Comparison of ENCODE assay signal across 8 mouse cellular contexts in the genomic region with DNA sequence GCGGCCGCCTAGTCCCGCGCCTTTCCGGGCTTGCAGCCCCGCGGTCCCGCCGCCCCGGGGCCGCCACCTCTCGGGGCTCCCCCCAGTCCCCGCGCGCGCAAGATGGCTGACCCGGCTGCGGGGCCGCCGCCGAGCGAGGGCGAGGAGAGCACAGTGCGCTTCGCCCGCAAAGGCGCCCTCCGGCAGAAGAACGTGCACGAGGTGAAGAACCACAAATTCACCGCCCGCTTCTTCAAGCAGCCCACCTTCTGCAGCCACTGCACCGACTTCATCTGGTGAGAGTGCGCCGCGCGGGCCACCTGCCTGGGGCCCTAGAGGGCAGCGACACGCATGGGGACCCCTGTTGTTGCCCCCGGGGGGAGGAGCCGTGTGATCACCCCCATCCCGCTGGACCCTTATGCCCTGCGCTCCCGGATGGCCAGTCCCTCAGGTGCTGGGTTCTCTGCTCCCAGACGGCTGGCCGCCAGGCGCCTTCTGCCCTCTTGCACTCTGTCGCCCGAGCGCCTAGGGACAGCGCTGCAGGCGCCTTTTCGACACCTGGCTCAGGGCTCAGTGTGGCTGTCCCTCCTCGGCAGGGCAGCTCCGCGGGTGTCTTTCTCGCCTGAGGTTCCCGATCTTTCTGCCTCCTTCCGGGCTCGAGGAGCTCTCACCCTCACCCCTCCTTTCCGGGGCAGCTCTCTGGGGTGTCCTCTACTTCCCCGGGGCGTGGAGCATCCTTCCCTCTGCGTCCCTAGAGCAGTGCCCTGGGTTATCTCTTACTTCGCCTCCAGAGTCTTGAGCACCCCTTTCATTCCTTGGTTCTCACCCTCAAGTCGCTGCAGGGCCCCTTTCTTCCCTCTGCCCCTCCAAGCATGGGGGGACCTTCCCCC. TPM values are rescaled to one million over a fixed set of nuclear protein-coding genes. Genes with fewer than 3 reads are reported as not detected.
DNase-seq lines count a peak whose midpoint lies in the region; ATAC-seq and TF ChIP-seq lines count a peak whose summit lies in the region.

No protein-coding gene starts in this region.

- H3K27ac ChIP-seq in embryonic facial prominence, embryonic 15.5 days (replicated peaks), result no peak overlapping the region
- no peak overlapping the region for H3K27ac ChIP-seq in hindbrain, embryonic 12.5 days
- peak overlapping the region; percentile 30; the same call in 1 of the 2 replicates for H3K27ac ChIP-seq in liver, postnatal 0 days (ENCODE audit: low read depth)
- 0 out of 2 replicates have a peak overlapping the region, but pooled peaks have one; percentile 36 for H3K27ac ChIP-seq in neural tube, embryonic 14.5 days (ENCODE audit: low read depth, low read length)

- peak overlapping the region; percentile 98 for H3K4me2 ChIP-seq in embryonic facial prominence, embryonic 15.5 days (replicated peaks)
- H3K4me2 ChIP-seq in hindbrain, embryonic 12.5 days (replicated peaks), result peak overlapping the region; percentile 94
- H3K4me2 ChIP-seq in liver, postnatal 0 days (ENCODE audit: low read depth, low read length), result peak overlapping the region; percentile 74
- peak overlapping the region; percentile 55 for H3K4me2 ChIP-seq in neural tube, embryonic 14.5 days (ENCODE audit: low read depth, low read length)

- ATAC-seq in embryonic facial prominence, embryonic 15.5 days (ENCODE audit: insufficient number of reproducible peaks, low FRiP score, low TSS enrichment, low read depth), result 0 out of 2 replicates have a peak, but pooled peaks have one; percentile 41
- ATAC-seq in hindbrain, embryonic 12.5 days (ENCODE audit: low FRiP score), result peak; percentile 57
- ATAC-seq in liver, postnatal 0 days, result peak; percentile 50
- peak; percentile 68 for ATAC-seq in neural tube, embryonic 14.5 days (ENCODE audit: low read depth)

- H3K27me3 ChIP-seq in embryonic facial prominence, embryonic 15.5 days, result peaks cover 53% of the 10 kb centered on the region
- H3K27me3 ChIP-seq in hindbrain, embryonic 12.5 days, result peaks cover 38% of the 10 kb centered on the region
- peaks cover 31% of the 10 kb centered on the region for H3K27me3 ChIP-seq in liver, postnatal 0 days (ENCODE audit: insufficient read depth, low read length)
- H3K27me3 ChIP-seq in neural tube, embryonic 14.5 days (ENCODE audit: control insufficient read depth, insufficient read depth, low read length), result no peaks in the 10 kb centered on the region

- H3K36me3 ChIP-seq in embryonic facial prominence, embryonic 15.5 days, result no peaks in the 10 kb centered on the region
- H3K36me3 ChIP-seq in hindbrain, embryonic 12.5 days, result no peaks in the 10 kb centered on the region
- H3K36me3 ChIP-seq in liver, postnatal 0 days (replicated peaks; ENCODE audit: insufficient read depth, low read length), result no peaks in the 10 kb centered on the region
- H3K36me3 ChIP-seq in neural tube, embryonic 14.5 days (ENCODE audit: control insufficient read depth, insufficient read depth, low read length), result no peaks in the 10 kb centered on the region

- TF ChIP-seq EP300 in liver, postnatal 0 days (IDR thresholded peaks at IDR 0.05; ENCODE audit: low read depth), result no peak

- H3K9me3 ChIP-seq in embryonic facial prominence, embryonic 15.5 days (replicated peaks), result no peaks in the 10 kb centered on the region
- no peaks in the 10 kb centered on the region for H3K9me3 ChIP-seq in hindbrain, embryonic 12.5 days (replicated peaks)
- no peaks in the 10 kb centered on the region for H3K9me3 ChIP-seq in liver, postnatal 0 days (ENCODE audit: low read length)
- no peaks in the 10 kb centered on the region for H3K9me3 ChIP-seq in neural tube, embryonic 14.5 days (ENCODE audit: control insufficient read depth, low read length)

- H3K4me1 ChIP-seq in embryonic facial prominence, embryonic 15.5 days, result peaks cover 16% of the 10 kb centered on the region
- peaks cover 18% of the 10 kb centered on the region for H3K4me1 ChIP-seq in hindbrain, embryonic 12.5 days
- peaks cover 8% of the 10 kb centered on the region; the same call in 1 of the 2 replicates for H3K4me1 ChIP-seq in liver, postnatal 0 days (ENCODE audit: insufficient read depth)
- peaks cover 8% of the 10 kb centered on the region for H3K4me1 ChIP-seq in neural tube, embryonic 14.5 days (ENCODE audit: control insufficient read depth, insufficient read depth, low read length)

- no peak for TF ChIP-seq CTCF in liver, postnatal 0 days (IDR thresholded peaks at IDR 0.05; ENCODE audit: low read depth)

- under 1% methylated on average over 66 of the region's 66 CpGs for WGBS in embryonic facial prominence, embryonic 15.5 days
- WGBS in hindbrain, embryonic 12.5 days, result under 1% methylated on average over 59 of the region's 66 CpGs
- 1% methylated on average over 56 of the region's 66 CpGs for WGBS in liver, postnatal 0 days (ENCODE audit: insufficient replicate concordance)
- WGBS in neural tube, embryonic 14.5 days, result 0% methylated on average over 63 of the region's 66 CpGs

- H3K4me3 ChIP-seq in embryonic facial prominence, embryonic 15.5 days (replicated peaks), result peak overlapping the region; percentile 57
- peak overlapping the region; percentile 68 for H3K4me3 ChIP-seq in hindbrain, embryonic 12.5 days
- peak overlapping the region; percentile 60 for H3K4me3 ChIP-seq in liver, postnatal 0 days (ENCODE audit: low read depth, low read length)
- peak overlapping the region; percentile 64 for H3K4me3 ChIP-seq in neural tube, embryonic 14.5 days (ENCODE audit: low read depth, low read length)

- peak; percentile 19 to 49 for DNase-seq in adrenal gland, adult (ENCODE audit: inconsistent age in 2 of 2, low spot score in 1 of 2)
- no peak for DNase-seq in adrenal gland, adult 8-10 months
- peak; percentile 11 to 21 for DNase-seq in adrenal gland, postnatal 36 days
- DNase-seq in liver, postnatal 0 days, result peak; percentile 37
- DNase-seq in thymus, postnatal 10 days (ENCODE audit: low spot score in 2 of 2), result peak; percentile 63 to 68

- peak overlapping the region; percentile 15; the same call in 1 of the 2 replicates for H3K9ac ChIP-seq in embryonic facial prominence, embryonic 15.5 days
- H3K9ac ChIP-seq in hindbrain, embryonic 12.5 days, result peak overlapping the region; percentile 59
- H3K9ac ChIP-seq in liver, postnatal 0 days (replicated peaks), result peak overlapping the region; percentile 58
- H3K9ac ChIP-seq in neural tube, embryonic 14.5 days (replicated peaks; ENCODE audit: low read depth, low read length), result peak overlapping the region; percentile 39

RNA-seq across cellular contexts. Expression of gene Prkcb, which starts 0.9 kb away (rescaled TPM):
- 10 to 100 TPM; 15.1 to 28.3 (median 21.8) TPM for total RNA-seq in adrenal gland, adult 8-10 months (2022)
- total RNA-seq in adrenal gland, postnatal 36 days (2021), result 10 to 100 TPM; 10.5 to 15.5 TPM
- polyA plus RNA-seq in embryonic facial prominence, embryonic 15.5 days (2015; fragmentation: Nextera tagmentation; extraction: Ambion mirVana), result 8.7 and 10.1 TPM in 2 replicates
- 32.5 and 34.1 TPM in 2 replicates for polyA plus RNA-seq in hindbrain, embryonic 12.5 days (2016; fragmentation: Nextera tagmentation; extraction: Ambion mirVana)
- 8.1 TPM in 2 replicates for polyA plus RNA-seq in liver, postnatal 0 days (2015; fragmentation: Nextera tagmentation; extraction: Ambion mirVana)
- polyA plus RNA-seq in neural tube, embryonic 14.5 days (2014; fragmentation: Nextera tagmentation; extraction: Ambion mirVana), result 131 and 170 TPM in 2 replicates

Comparison
In these comparisons a context has a peak if more than half of its experiments do, and no peak if none do; other contexts are left out.
1. H3K27ac ChIP-seq: peak in liver, postnatal 0 days (single experiment) and neural tube, embryonic 14.5 days (single experiment); none in embryonic facial prominence, embryonic 15.5 days (single experiment) and hindbrain, embryonic 12.5 days (single experiment).
2. Peak in every context shown above with its lines, with median percentiles within 50 percentile points of each other: ATAC-seq, H3K4me2 ChIP-seq, H3K4me3 ChIP-seq and H3K9ac ChIP-seq.